Mouse (Mus musculus) liver, adult (tissue): ENCODE results near the gene Cops3.

ENCODE experiments used
- GATA4 ChIP-seq: IDR thresholded peaks from 2 replicates; pipeline ENCODE4 v1.6.1; 2014; ENCODE audit warnings: mild to moderate bottlenecking, low read length; ENCODE audit not compliant: insufficient replicate concordance

Gene Cops3

DNA sequence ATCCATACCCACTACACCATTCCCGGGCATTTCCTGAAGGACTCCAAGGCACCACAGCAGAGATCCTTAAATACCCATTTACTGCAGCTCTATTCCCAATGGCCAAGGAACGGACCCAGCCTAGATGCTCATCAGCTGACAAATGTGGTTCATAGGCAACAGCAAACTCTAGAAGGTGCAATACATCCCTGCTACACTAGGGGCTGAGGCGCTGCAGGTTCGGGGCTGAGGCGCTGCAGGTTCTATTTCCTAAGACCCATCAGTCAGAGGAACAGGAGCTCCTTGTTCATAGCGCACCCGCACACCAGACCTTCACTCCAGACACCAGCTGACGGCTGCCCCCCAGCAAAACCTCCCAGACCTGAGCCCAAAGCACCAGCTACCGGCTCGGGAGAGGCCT, 39.2 kb downstream of the Cops3 start:
- no peak for TF ChIP-seq GATA4

DNA sequence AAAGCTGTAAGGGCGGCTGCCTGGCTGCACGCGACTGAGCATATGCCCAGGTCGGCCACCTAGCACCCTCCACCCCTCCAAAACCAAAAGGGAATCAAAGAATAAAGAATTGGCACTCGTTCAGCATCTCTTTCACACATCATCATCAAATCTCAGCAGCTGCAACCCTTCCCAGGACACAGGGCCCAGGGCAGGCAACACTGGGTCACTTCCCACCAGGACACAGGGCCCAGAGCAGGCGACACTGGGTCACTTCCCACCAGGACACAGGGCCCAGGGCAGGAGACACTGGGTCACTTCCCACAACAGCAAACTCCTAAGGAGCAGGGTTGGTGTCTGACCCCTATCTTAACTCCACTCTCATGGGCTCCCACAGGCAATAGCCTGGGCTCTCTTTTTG, 46.2 kb downstream of the Cops3 start:
- no peak for TF ChIP-seq GATA4

DNA sequence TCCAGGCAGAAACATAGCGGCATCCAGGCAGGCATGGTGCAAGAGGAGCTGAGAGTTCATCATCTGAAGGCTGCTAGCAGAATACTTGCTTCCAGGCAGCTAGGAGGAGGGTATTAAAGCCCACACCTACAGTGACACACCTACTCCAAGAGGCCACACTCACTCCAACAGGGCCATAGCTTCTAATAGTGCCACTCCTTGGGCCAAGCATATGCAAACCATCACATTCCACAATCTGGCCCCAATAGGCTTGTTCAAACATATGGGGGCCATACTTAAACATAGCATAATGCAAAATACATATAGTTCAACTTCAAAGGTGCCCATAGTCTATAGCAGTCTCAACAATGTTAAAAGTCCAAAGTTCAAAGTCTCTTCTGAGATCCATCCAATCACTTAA, 50.3 kb downstream of the Cops3 start:
- TF ChIP-seq GATA4, result no peak

DNA sequence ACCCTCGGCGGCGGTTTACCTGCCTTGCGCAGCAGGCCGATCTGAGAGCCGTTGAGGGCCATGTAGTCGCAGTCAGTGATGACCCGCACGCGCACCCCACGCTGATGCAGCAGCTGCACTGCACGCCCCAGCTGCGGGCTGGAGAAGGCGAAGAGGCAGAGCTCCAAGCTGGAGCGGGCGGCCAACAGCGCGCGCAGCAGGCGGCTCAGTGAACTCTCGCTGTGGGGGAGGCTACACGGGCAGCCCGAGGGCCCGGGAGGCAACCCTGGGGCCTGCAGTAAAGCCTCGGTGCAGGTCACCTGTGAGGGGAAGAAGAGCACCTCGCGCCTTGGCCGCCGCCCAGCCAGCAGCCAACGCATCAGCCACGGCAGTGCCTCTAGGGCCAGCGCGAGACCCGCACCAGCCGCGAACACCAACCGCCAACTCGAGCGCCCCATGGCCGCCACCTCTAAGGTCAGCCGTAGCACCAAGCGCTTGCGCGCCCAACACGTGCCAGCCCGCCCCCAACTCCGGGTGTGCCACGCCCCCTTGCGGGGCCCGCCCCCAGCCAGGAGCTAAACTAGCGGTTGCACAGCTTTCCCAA, 52.3 kb downstream of the Cops3 start, which contains the start of gene Pld6:
TSS of gene Pld6 (minus strand) at position 447 of the 583 bp plus-strand sequence.
- TF ChIP-seq GATA4, result no peak

DNA sequence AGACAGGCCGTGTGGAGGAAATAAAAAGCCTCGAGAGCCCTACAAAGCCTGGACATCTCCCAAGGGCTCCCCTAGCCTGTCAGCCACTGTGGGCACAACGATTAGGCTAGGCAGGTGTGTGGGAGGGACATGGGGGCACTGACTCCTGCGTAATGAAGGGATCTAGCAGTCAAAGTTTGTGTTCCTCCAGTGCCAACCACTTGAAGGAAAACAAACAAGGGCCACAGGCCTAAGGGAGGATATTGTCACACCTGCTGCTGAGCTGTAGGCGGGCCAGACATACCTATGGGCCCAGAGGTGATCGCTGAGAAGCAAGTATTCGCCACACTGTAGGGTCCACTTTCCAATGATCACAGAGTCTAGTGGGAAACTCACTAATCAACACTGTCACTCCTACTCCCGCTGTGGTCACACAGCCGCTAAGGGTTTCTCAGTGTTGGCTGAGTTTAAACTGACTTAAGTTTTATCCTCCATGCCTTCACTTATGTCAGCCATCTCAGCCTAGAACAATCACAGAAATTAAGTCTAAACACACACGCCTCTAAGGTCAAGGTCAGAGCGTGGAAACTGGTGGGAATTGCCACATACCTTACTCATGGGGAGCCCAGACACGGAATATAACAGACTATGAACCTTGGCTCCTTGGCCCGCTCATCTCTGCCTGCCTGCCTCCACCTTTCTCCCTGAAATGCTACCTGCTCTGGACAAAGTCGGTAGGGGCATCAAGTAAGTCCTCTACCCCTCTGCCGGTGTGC, 53.0 kb downstream of the Cops3 start:
- no peak for TF ChIP-seq GATA4

DNA sequence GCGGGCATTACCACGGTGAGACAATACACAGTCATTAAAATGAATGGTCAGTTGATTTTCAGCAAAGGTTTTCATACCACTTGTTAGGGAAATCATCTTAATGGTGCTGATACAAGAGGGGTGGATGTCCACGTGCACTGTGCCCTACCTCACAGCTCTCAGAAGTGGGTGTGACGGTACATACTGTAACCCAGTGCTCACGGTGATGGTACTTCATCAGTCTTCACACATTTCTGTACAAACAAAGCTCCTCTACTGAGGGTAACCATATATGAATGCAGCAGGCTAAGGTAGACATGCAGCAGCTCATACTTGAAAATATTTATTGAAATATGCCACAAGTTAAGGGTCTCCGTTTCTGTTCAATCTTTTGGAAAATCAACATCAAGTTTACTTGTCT, 56.0 kb downstream of the Cops3 start:
- TF ChIP-seq GATA4, result no peak

DNA sequence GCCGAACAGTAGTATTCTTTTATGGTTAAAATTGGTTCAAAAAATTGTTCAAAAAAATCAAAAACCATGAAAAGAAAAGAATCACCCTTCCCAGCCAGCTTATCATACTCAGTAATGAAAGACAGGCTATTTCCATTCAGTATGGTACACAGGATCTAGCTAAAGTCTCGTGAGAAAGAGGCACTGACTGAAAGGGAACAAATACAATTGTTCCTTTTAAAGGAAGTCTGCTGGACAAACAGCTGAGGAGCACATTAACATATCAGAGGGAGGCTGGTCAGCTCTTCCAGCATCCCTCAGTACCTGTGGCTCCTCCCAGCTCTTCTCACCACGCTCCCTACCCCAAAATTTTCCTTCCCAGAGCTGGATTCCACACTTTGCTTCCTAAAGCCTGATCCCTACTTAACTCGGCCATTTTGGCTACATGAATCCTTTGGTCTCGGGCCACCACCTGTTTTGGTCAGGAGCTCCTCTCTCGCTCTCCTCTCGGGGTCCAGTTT, 57.5 kb downstream of the Cops3 start:
- TF ChIP-seq GATA4, result no peak

DNA sequence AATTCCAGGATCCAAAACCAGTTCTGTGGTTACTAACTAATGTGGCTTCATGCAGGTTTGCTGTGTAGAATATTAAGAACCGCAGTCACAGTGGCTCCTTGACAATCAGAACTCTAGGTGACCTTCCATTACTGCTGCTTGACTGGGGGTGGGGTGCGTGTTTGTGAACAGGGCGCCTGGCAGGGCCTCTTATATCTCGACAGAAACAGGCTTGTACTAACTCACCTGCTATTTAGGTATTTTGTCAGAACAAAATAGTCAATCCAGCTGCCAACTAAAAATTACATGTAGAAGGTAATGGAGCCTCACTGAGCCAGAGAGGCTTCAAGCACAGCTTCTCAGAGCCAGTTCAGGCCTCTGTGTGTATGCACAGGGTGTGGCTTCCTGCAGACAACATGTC, 59.4 kb downstream of the Cops3 start:
- no peak for TF ChIP-seq GATA4

DNA sequence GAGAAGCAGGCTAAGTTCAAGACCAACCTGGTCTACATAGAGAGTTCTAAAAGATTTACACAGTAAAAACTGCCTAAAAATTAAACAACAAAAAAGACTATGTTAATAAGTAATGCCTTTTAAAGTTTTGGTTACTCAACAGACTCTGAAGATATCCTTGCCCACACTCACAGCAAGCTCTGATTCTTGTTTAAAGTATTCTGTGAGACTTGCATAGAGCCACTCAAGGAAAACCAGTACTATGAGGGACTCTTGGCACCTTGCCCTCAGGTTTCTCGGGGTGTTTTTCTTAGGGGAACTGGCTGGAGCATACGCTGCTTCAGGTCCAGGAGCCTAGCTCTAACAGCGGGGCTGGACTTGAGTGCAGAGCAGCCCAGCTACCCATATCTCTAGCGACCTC, 60.2 kb downstream of the Cops3 start:
- TF ChIP-seq GATA4, result no peak

DNA sequence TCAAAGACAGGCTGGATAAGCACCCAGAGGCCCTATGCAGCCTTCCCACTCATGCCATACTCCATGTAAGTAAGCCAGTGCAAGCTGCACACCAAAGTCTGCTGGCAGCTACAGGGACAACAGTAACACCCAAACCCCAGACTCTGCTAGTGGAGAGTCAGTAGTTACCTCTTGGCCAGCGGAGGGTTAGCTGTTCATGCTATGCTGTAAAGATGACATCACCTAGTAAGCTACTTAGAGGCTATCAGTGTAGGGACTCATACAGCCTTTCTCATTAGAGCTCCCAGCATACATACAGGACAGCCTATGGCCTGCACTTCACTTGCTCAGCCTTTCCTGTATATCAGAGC, 60.8 kb downstream of the Cops3 start:
- TF ChIP-seq GATA4, result no peak

DNA sequence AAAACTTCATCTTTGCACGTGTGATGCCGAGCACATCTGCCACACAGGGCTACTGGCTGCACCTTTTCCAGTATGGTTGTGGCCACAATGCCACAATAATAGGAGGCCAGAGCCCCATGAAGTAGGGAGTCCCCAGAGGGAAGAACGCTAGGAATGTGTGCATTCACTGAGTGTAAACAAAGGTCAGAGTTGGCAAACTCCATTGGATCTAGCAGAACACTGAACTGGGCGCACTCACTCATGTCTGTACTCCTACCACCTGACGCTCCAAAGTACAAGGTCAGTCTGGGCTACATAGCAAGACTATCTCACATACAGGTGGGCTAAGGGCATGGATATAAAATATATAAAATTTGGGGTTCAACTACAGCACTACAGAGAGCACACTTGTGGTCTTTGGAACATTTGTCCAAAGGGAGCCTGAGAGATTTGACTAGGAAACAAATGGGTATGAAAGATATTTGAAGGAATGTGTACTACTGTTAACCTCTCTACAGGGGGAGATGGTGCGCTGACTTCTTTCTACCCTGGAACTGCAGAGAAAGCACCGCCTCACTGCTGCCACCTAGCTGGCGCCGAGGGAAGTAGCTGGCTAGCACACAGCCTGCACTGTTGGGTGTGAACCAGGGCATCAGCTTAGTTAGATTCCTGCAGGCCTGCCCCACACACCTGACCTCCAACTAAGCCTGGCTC, 61.3 kb downstream of the Cops3 start:
- no peak for TF ChIP-seq GATA4

DNA sequence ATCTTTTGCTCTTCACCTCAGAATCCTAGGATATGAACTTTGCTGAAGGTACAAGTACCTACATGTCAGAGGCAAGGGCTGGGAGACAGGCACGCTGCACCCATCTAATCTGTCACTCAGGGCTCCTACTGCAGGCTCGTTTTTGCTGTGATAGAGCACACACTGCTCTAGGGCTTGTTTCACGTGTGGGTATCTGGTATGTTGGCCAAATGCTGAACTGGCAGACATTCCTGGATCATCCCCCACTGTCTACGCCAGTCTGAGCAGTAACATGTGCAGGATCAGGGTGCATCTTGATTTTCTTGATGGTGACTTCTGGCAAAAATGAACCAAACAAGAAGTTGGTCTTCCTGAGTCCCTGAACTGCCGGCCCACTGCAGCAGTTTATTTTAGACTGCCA, 62.4 kb downstream of the Cops3 start:
- no peak for TF ChIP-seq GATA4

DNA sequence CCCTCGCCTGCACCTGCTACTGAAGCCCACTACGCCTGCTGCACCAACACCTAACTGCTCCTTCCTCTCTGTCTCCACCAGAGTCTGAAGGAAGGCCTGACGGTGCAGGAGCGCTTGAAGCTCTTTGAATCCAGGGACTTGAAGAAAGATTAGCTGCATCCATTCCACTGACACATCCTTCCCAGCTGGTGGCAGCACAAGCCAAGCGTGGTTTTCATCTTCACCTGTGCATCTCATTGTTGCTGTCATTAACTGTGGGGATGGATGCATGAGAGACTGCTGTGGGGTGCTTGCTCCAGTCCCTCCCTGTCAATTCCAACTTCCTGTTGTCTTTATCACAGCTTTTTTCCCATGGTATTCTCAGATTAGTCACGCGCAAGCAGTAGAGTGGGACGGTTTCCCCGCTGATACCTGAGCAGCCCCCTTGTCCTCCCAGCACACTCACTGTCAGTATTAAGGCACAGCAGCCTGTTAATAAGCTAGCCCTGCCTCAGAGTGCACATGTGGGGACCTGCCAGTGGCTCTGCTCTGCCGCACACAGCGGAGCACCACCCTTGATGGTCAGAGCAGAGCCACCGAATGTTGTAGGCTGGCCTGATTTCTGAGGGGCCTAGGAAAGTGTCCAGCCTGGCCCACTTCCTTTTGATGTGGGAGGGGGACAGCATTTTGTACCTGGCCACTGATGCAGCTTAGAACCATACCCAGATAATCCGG, 64.0 kb downstream of the Cops3 start:
- no peak for TF ChIP-seq GATA4

DNA sequence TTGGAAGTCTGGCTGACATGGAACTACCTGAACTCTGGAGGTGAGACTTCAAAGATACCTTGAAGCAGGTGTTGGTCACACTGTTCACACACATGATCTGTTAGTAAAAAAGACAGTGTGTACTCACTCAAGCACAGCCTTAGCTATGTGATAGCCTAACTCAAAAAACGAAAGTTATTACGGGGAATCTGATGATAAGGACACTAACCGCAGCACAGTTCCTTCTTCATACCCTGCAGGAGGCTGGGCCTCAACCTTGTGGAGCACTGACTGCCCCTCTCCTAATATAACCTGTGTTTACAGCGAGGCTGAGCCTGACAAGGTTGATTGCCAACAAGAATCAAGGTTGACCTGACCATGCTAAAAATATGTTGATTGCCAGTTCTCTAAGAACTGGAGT, 65.1 kb downstream of the Cops3 start:
- TF ChIP-seq GATA4, result no peak

DNA sequence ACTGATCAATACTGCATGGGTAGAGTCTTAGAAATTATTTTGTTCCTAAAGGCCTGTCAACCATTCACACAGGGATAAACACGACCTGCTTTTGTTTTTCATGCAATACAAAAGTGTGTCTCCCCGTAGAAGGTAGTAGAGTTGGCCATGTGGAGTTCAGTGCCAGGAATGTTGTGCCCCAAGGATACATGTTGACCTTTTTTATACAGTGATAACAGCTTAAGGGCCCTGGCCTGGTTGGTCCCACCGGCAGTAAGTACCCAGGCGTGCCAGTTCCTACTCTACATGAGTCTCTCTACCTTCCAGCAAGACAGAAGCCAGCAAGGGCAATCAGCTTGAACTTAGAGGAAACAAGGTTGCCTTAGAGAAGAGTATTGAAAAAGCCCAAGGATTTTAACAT, 66.7 kb downstream of the Cops3 start:
- no peak for TF ChIP-seq GATA4

DNA sequence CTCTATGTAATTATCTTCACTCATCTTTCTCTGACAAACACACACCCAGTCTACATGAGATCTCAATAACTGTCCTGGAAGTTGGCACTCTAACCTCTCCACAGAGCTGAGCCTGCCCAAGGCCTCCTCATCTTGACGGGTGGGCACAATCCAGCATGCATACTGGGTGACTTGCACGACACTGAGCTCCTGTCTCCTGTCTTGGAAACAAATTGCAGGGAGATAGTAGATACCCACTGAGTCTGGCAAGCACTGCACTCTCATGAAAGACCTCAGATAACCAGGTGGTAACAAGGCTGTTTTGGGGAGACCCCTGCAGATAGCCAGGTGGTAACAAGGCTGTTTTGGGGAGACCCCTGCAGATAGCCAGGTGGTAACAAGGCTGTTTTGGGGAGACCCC, 67.3 kb downstream of the Cops3 start:
- TF ChIP-seq GATA4, result no peak

DNA sequence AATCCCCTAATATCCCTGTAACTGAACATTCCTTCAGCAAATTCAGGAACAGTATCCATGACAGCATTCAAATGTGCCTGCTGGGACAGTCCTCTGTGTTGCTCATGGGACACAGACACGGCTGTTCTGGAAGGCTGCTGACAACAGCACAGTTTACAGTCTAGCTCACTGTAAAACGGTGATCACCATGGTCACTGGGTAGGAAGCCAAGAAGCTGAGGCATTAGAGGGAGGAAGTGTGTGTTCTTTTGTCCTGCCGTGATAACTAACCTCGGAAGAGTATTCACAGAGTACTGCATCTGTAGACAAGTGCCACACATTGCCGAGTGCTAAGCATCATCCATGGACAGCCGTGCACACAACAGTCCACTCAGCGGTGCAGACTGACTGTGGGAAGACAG, 68.9 kb downstream of the Cops3 start:
- no peak for TF ChIP-seq GATA4
